Mouse (Mus musculus): ENCODE results near the gene Dab2ip. TPM values are rescaled to one million over a fixed set of nuclear protein-coding genes. Genes with fewer than 3 reads are reported as not detected.
A peak's percentile ranks its signal among the peaks of the same experiment; 100 is the strongest.

The Dab2ip gene
- polyA plus RNA-seq, 1 experiment from 2014 or later: 9.1 TPM

GRCm38 (mm10) chr2:35747371-35748035 lies 189.4 kb downstream of the Dab2ip start:
- Histone ChIP-seq H3K9ac (replicated peaks) (no peak overlapping the region), H3K4me3 (ENCODE audit: low read depth, low read length) (no peak overlapping the region), H3K9me3 (ENCODE audit: low read length) (no peaks in the 10 kb centered on the region), H3K4me1 (ENCODE audit: insufficient read depth) (no peaks in the 10 kb centered on the region), H3K27me3 (ENCODE audit: insufficient read depth, low read length) (no peaks in the 10 kb centered on the region), H3K4me2 (ENCODE audit: low read depth, low read length) (no peak overlapping the region), H3K36me3 (replicated peaks; ENCODE audit: insufficient read depth, low read length) (no peaks in the 10 kb centered on the region), H3K27ac (ENCODE audit: low read depth) (no peak overlapping the region)
- WGBS (ENCODE audit: insufficient replicate concordance): 77% methylated on average over 12 of the region's 12 CpGs
- ATAC-seq: no peak
- DNase-seq: no peak
- no peak for TF ChIP-seq CTCF (IDR thresholded peaks at IDR 0.05; ENCODE audit: low read depth)
- no peak for TF ChIP-seq EP300 (IDR thresholded peaks at IDR 0.05; ENCODE audit: low read depth)

DNA sequence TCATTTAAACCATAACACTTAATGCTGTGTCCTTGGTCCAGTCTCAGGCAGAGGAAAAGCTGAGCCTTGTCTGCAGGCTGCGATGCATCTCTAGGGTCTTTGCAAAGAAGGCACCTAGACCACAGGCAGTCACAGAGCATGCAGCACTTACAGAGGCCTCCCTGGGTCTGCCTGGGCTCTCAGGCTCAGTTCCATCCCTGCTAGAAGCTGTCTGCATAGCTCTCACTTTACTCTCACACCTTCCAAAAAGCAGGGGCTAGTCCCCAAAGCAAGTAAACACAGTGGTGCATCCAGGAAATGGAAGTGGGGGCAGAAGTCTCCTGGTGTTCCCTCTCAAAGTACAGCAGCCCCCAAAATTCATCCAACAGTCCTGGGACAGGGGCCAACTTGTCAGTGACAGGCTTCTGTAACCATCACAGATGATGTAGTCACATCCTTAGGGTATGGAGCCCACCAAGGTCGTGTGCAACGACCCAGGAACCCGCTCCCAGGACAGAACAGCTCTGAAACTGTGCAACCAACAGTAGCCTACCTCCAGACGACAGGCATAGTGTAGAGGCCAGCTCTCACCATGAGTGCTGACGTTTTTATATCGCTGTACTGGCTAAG lies 192.6 kb downstream of the Dab2ip start:
- ATAC-seq: no peak
- DNase-seq: no peak
- H3K4me1 ChIP-seq (ENCODE audit: insufficient read depth): no peaks in the 10 kb centered on the region
- H3K4me2 ChIP-seq (ENCODE audit: low read depth, low read length): no peak overlapping the region
- H3K9me3 ChIP-seq (ENCODE audit: low read length): no peaks in the 10 kb centered on the region
- WGBS (ENCODE audit: insufficient replicate concordance): 72% methylated on average over 7 of the region's 7 CpGs
- TF ChIP-seq CTCF (IDR thresholded peaks at IDR 0.05; ENCODE audit: low read depth) (no peak), EP300 (IDR thresholded peaks at IDR 0.05; ENCODE audit: low read depth) (no peak)
- no peak overlapping the region for H3K27ac ChIP-seq (ENCODE audit: low read depth)
- no peaks in the 10 kb centered on the region for H3K27me3 ChIP-seq (ENCODE audit: insufficient read depth, low read length)
- no peak overlapping the region for H3K9ac ChIP-seq (replicated peaks)
- no peak overlapping the region for H3K4me3 ChIP-seq (ENCODE audit: low read depth, low read length)
- H3K36me3 ChIP-seq (replicated peaks; ENCODE audit: insufficient read depth, low read length): no peaks in the 10 kb centered on the region

- Histone ChIP-seq H3K9ac (replicated peaks) (no peak overlapping the region), H3K4me2 (ENCODE audit: low read depth, low read length) (no peak overlapping the region), H3K27me3 (ENCODE audit: insufficient read depth, low read length) (no peaks in the 10 kb centered on the region), H3K4me1 (ENCODE audit: insufficient read depth) (no peaks in the 10 kb centered on the region), H3K36me3 (replicated peaks; ENCODE audit: insufficient read depth, low read length) (no peaks in the 10 kb centered on the region), H3K4me3 (ENCODE audit: low read depth, low read length) (no peak overlapping the region), H3K9me3 (ENCODE audit: low read length) (no peaks in the 10 kb centered on the region), H3K27ac (ENCODE audit: low read depth) (no peak overlapping the region)
- ATAC-seq: no peak
- DNase-seq: no peak
- WGBS (ENCODE audit: insufficient replicate concordance): 72% methylated on average over 18 of the region's 18 CpGs
- TF ChIP-seq CTCF (IDR thresholded peaks at IDR 0.05; ENCODE audit: low read depth): no peak
- TF ChIP-seq EP300 (IDR thresholded peaks at IDR 0.05; ENCODE audit: low read depth): no peak
These were observed 193.9 kb downstream of the Dab2ip start for GRCm38 (mm10) chr2:35751781-35752505.

DNA sequence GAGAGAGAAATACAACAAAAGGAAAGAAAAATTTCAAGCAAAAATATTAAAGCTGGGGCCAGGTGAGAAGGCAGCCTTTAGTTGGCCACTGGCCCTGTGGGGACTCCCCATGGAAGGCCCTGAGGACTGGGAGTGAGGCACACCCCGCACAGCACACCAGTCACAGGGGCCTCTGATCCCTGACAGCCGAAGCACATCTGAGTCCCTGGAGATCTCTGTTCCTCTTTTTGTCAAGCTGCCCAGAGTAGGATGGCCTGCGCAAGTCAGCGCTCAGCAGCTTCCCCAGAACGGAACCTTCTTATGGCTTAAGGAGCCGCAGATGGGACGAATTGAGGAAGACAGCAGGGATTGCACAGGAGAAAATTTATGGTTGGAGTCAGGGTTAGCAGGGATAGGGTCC lies 198.4 kb downstream of the Dab2ip start:
- no peaks in the 10 kb centered on the region for H3K9me3 ChIP-seq (ENCODE audit: low read length)
- no peak overlapping the region for H3K4me2 ChIP-seq (ENCODE audit: low read depth, low read length)
- WGBS (ENCODE audit: insufficient replicate concordance): 25% methylated on average over 7 of the region's 7 CpGs
- peak; percentile 36 for DNase-seq
- H3K36me3 ChIP-seq (replicated peaks; ENCODE audit: insufficient read depth, low read length): no peaks in the 10 kb centered on the region
- no peak overlapping the region for H3K4me3 ChIP-seq (ENCODE audit: low read depth, low read length)
- TF ChIP-seq EP300 (IDR thresholded peaks at IDR 0.05; ENCODE audit: low read depth) (no peak), CTCF (IDR thresholded peaks at IDR 0.05; ENCODE audit: low read depth) (no peak)
- no peaks in the 10 kb centered on the region for H3K4me1 ChIP-seq (ENCODE audit: insufficient read depth)
- no peak overlapping the region for H3K27ac ChIP-seq (ENCODE audit: low read depth)
- no peak overlapping the region for H3K9ac ChIP-seq (replicated peaks)
- ATAC-seq: no peak
- no peaks in the 10 kb centered on the region for H3K27me3 ChIP-seq (ENCODE audit: insufficient read depth, low read length)

- Histone ChIP-seq H3K27ac (ENCODE audit: low read depth) (no peak overlapping the region), H3K4me2 (ENCODE audit: low read depth, low read length) (no peak overlapping the region), H3K27me3 (ENCODE audit: insufficient read depth, low read length) (no peaks in the 10 kb centered on the region), H3K4me3 (ENCODE audit: low read depth, low read length) (no peak overlapping the region), H3K4me1 (ENCODE audit: insufficient read depth) (no peaks in the 10 kb centered on the region), H3K9ac (replicated peaks) (no peak overlapping the region), H3K9me3 (ENCODE audit: low read length) (no peaks in the 10 kb centered on the region), H3K36me3 (replicated peaks; ENCODE audit: insufficient read depth, low read length) (no peaks in the 10 kb centered on the region)
- DNase-seq (no peak), ATAC-seq (no peak)
- 66% methylated on average over 8 of the region's 8 CpGs for WGBS (ENCODE audit: insufficient replicate concordance)
- TF ChIP-seq EP300 (IDR thresholded peaks at IDR 0.05; ENCODE audit: low read depth): no peak
- TF ChIP-seq CTCF (IDR thresholded peaks at IDR 0.05; ENCODE audit: low read depth): no peak
These were observed 202.3 kb downstream of the Dab2ip start for GRCm38 (mm10) chr2:35760352-35760751.

GRCm38 (mm10) chr2:35760867-35761266 lies 202.8 kb downstream of the Dab2ip start:
- ATAC-seq: no peak

More at GRCm38 (mm10) chr2:35760867-35761266, 202.8 kb downstream of the Dab2ip start:
- no peak for DNase-seq
- H3K4me3 ChIP-seq (ENCODE audit: low read depth, low read length): no peak overlapping the region
- no peak overlapping the region for H3K27ac ChIP-seq (ENCODE audit: low read depth)
- no peaks in the 10 kb centered on the region for H3K27me3 ChIP-seq (ENCODE audit: insufficient read depth, low read length)
- no peak overlapping the region for H3K9ac ChIP-seq (replicated peaks)
- H3K9me3 ChIP-seq (ENCODE audit: low read length): no peaks in the 10 kb centered on the region
- H3K36me3 ChIP-seq (replicated peaks; ENCODE audit: insufficient read depth, low read length): no peaks in the 10 kb centered on the region
- H3K4me1 ChIP-seq (ENCODE audit: insufficient read depth): no peaks in the 10 kb centered on the region
- no peak overlapping the region for H3K4me2 ChIP-seq (ENCODE audit: low read depth, low read length)
- TF ChIP-seq CTCF (IDR thresholded peaks at IDR 0.05; ENCODE audit: low read depth): no peak
- no peak for TF ChIP-seq EP300 (IDR thresholded peaks at IDR 0.05; ENCODE audit: low read depth)
